Mouse (Mus musculus): ENCODE results near the gene Fn3k.

Gene Fn3k

DNA sequence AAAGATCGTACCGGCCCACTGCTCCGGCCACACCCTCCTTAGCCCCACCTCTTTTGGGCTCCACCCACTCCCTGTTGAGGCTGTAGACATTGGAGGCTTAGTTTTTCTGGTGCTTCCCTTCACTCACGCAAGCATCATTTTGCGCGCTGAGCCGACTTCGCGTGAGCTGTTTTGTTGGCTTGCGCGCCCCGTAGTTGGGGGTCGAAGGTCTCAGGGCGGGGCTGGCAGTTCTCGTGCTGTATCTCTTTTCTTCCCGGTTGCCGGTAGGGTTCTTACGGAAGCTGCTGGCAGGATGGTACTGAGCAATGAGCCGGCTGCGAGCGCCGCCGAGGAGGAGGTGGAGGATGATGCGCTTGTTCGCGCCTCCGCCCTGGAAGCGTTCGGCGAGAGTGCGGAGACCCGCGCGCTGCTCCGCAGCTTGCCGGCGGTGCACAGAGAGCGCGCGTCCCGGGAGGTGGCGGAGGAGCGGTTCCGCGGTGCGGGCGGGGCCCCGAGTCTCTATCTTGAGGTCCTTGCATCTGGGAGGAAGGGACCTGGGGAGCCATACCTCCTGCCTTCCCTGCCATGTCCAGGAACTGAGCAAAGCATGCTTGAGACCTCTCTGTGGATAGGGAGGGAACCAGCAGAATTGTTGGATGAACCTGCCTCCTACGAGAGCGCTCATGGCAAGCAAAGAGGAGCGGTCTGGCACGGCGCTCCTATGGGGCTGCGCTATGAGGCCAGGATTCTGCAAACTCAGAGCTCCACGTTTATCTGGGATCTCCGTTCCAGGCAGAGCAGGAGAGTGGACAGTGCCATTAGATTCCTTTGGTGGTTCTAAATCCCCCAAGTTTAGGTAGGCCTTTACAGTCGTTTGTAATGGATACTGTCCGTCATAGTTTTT lies 17.3 kb downstream of the Fn3k start, which contains the start of gene Tbcd:
Gene Tbcd (plus strand): TSS at position 197 of the 883 bp plus-strand sequence.
- DNase-seq (ENCODE audit: low spot score) = peak; percentile 97

DNA sequence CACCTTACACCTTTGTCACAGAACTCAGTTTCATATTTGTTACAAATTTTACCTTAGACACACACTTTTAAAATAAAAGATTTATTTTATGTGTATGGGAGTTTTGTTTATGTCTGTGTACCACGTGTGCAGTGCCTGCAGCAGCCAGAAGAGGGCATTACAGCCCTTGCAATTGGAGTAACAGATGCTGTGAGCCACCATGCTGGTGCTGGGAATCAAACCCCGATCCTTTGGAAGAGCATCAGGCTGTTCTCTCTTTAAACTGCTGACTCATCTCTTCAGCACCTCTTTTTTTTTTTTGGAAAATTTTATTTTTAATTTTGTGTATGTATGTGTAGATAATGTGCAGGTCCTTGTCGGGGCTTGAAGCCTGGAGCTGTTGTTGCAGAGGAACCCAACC lies 23.2 kb downstream of the Fn3k start:
- no peak for DNase-seq (ENCODE audit: low spot score)

DNA sequence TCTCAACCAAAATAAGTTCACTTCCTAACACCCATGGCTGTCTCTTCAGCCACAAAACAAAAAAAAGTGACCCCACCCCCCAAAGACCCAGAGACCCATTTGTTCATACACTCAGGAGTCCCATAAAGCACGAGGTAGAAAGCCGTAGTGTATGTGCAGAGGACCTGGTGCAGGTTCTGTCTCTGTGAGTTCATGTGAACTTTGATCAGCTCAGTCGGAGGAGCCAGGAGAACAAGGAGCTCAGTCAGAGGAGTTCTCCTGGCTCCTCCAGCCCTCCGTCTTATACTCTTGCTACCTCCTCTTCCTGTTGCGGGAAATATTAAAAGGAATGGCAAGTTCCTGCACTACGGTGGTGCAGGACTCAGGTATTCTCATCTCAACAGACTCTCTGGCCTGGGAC lies 32.7 kb downstream of the Fn3k start:
- DNase-seq (ENCODE audit: low spot score) = no peak

DNA sequence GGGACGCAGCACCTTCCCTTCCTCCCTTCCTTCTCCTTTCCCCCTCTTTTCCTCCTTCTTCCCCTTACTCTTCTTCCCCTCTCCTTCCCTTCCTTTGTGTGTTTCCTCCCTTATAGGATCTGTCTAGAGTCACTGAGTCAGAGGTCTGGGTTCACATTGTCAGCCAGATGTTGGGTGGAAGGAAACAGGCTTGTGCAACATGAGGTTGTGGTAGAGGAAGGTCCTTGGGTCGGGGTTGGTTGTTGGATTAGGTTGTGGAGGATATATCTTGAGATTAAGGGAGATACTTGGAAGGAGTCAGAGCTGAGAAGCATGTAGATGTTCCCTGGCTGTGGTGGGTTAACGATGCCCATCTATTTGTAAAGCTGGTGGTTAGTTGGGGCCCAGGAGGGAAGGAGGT lies 40.1 kb downstream of the Fn3k start:
- no peak for DNase-seq (ENCODE audit: low spot score)

DNA sequence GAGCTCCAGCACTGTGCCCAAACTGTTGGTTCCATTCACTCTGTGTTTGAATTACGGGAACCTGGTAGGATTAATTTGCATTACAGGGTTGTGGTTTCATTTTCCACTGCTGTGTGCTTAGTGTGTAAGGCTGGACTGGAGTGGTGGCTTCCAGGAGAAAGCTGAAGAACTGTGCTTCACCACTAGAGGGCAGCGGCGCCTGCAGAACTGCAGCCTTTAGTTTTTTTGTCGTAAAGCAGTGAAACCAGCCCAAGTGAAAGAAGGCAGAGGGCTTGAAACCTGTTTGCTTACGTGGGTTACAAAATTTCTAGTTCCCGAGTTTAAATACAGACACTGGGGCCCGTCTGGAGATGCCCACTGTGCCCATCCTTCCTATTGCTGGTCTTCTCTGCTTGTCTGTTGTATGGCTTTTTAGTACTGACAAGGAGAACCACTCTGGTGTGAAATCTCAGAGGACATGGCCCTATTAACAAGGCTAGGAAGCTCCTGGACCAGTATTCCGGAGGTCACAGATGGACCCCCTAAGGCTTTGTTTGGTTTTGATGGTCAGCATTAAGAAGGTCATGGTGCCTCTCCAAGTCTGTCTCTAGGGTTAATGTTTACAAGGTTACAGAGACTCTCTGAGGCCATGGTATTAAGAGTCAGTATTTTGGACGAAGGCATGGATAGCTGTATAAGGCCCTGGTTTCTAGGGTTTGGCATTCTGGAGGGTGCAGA lies 41.1 kb downstream of the Fn3k start:
- DNase-seq (ENCODE audit: low spot score) = peak; percentile 74

DNA sequence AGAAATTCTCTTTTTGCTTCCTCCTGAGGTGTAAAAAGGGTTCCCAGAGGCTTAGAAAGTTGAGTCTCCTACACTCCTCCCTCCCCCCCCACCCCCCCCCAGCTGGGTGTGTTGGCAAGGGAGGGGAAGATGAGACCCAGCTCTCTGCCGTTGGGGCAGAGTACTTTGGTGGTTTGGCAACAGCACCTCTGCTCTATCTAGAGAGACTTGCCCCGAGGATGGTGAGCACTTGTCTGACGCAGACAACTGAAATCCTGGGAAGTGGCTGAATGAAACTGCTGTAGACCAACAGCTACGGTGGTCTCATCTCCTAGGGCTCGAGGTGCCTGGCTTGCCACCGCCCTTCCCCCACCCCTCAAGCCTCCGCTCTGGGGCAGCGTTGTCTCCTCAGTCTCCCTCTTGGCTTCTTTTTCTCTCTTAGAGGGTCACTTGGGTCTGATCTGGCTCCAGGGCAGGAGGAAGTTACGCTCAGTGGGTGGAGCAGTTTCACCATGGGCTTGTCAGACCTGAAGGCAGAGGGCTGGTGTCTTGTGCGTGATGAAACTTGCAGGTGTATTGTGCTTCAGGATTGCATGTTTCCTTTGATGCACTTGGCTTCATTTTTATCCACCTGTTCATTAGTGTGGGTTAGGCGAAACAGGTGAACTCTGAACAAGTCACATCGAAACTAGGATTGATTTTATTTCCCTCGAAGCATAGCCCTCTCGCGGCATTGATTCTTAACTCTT lies 44.9 kb downstream of the Fn3k start:
- DNase-seq (ENCODE audit: low spot score) = no peak

DNA sequence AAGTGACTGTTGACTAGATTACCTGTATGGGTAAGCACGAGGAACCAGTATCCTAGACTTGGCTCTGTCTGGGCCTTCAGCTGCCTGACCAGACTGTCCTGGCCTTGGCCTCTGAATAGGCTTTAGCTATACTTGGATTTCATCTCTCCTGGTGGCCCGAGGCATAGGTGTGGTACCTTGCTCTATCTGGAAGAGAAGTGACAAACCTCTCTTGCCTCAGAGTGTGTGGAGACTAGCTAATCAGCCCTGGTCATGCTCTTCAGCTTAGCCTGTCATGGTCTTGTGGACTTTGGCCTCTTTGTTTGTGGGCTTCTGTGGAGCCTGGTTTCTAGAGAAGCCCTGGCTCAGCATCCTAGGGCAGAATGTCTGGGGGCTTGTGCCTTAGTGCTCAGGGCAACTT lies 46.4 kb downstream of the Fn3k start:
- DNase-seq (ENCODE audit: low spot score) = no peak

DNA sequence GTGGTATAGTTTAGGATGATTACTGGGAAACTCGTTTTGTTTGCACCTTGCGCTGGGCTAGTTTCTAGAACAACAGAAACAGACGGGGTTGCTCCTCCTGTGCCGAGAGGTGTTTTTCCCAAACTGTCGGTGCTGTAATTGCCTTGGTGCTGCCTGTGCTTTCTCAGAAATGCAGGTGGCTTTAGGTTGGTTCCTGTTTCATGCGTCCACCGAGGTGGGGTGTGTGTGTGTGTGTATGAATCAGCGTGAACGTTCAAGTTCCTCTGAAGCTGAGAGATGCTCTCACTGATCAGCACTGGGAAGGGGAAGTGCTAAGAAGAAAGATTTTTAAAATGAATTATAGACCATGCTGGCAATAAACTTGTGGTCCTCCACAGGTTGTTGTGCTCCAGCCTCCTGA lies 51.2 kb downstream of the Fn3k start:
- no peak for DNase-seq (ENCODE audit: low spot score)

DNA sequence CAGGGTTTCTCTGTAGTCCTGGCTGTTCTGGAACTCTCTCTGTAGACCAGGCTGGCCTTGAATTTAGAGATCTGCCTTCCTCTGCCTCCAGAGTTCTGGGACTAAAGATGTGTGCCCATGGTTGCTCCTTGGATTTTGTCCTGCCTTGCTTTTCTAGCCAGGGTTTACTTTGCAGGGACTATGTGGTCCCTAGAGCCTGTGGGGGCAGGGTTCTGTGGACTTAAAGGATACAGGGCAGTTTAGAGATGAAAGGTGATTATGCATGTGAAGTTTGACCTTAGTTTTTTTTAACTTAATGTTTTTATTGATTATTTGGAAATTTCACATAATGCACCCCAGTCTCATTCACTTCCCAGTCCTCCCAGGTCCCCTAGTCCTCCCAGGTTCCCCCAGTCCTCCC lies 55.9 kb downstream of the Fn3k start:
- DNase-seq (ENCODE audit: low spot score) = no peak
